Mouse (Mus musculus): Measurements from ENCODE around the gene Gm20388.

Gm20388 gene

DNA sequence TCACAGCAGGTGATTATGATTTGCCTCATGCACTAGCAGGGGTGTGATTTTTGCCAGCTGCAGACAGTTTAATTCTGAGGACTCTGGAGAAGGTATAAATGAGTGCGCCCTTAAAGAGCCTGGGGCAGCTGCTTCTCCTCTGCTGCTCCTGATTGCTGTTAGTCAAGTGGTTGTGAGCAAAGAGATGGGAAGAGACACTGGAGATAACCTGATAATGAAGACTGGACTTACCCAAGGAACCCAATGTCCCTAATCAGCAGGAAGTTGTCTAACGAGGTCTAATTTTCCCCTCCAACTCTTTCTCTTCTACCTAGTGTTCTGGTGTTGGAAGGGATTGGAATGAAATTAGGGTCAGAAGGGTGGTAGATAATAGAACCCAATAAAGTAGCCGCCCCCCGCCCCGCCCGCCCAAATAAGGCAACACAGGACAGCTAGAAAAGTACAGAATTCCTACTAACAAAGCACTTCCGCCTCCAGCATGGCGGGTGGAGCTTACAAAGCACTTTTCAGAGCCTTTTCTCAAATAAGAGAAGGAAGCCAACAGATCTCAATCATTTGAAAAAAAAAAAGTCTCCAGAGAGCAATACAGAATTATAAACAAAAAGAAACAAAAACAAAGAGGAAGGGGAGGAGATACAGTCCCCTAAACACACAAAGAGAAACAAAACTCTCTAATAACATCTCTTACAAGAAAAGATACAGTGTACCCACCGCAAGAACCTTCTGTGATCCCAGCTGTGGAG lies 3944.3 kb downstream of the Gm20388 start:
- DNase-seq (ENCODE audit: extremely low spot score) = no peak

DNA sequence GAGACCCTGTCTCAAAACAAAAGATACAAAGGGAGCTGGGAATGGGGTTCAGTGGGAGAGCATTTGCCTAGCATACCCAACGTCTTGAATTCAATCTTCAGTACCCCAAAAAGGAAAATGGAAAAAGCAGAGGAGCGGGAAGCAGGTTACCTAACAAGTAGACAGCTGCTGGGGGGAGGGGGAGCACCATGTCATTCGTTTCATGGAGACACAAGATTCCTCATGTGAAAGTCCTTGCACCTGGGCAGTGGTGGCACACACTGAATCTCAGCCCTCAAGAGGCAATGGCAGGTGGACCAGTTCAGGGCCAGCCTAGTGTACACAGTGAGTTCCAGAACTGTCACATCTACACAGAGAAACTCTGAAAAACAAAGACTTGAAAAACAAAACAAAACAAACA lies 3946.7 kb downstream of the Gm20388 start:
- DNase-seq (ENCODE audit: extremely low spot score) = no peak

DNA sequence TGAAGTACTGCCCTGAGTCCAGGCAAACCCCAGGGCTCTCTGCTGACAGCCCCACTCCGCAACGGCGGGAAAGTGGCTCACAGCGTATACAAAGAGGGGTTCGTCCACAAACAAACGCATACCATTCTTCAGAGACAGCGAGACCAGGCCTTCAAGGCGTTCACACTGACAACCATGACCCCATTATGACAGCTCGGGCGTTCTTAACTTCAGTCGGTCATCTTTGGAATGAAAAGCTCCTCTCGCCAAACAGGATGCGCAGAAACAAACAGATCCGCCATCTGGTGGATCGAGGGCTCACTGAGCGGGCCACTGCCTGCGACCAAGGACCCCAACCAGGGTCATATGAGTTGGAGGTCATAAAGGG lies 3947.9 kb downstream of the Gm20388 start:
- DNase-seq (ENCODE audit: extremely low spot score) = peak; percentile 54

- peak; percentile 97 for DNase-seq (ENCODE audit: extremely low spot score)
Observed at GRCm38 (mm10) chr8:123858941-123859647, 3948.5 kb downstream of the Gm20388 start.

- DNase-seq (ENCODE audit: extremely low spot score) = no peak
Observed at GRCm38 (mm10) chr8:123859648-123860259, 3949.1 kb downstream of the Gm20388 start, which contains the start of gene Ccsap. Ccsap (minus strand) TSS chr8:123860209.

GRCm38 (mm10) chr8:123860386-123860785 lies 3949.7 kb downstream of the Gm20388 start:
- DNase-seq (ENCODE audit: extremely low spot score) = no peak

- no peak for DNase-seq (ENCODE audit: extremely low spot score)
Observed at GRCm38 (mm10) chr8:123865786-123866185, 3955.1 kb downstream of the Gm20388 start.

DNA sequence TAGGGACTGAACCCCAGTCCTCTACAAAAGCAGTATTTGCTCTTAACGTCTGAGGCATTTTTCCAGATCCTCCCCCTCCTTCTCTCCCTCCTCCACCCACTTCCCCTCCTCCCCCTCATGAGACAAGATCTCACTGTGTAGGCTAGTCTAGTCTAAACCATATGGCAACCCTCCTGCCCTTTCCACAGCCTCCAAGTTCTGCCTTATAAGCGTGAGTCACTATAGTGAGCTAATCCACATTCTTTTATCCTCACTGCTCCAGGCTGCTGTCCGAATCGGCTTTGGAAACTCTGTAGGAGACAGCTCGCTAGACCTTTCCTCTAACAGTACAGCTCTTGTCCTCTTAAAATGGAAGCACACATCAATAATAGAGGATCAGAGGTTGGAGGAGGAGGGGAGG lies 3956.3 kb downstream of the Gm20388 start:
- no peak for DNase-seq (ENCODE audit: extremely low spot score)

DNA sequence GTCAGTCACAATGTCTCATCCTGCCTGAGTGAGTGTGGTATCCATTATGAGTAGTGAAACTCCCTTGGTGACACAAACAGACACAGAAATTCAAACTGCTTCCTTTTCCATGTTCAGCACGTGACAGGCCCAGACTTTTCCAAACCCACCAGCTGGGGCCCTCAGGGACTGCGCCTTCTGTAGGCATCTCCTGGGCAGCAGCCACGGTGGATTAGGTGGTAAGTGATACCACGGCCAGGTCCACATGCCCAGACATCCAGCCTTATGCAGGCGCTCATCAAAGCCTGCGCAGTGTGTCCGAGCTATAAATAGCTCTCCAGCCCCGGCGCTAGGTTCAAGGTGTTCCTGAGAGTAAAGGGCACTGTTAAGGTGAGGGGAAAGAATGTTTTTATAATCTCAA lies 3961.4 kb downstream of the Gm20388 start:
- DNase-seq (ENCODE audit: extremely low spot score) = no peak

- DNase-seq (ENCODE audit: extremely low spot score) = no peak
Observed at GRCm38 (mm10) chr8:123873364-123873763, 3962.7 kb downstream of the Gm20388 start.

DNA sequence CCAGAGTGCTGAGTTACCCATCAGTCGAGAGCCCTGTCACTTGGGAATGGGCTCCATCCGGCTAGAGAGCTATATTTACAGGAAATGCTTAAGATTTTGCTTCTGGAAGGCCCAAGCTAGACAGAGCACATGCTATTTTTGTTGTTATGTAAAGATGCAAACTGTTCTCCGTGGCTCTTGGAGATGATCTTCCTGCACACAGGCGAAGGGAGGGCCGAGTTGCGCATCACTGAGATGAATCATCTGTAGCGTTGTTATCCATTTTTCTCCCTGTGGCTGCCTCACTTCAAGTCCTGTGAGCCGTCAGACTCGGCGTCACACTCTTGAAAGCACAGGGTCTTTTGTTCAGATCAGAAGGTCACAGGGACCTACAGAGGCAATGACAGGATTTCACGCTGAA lies 3963.7 kb downstream of the Gm20388 start:
- no peak for DNase-seq (ENCODE audit: extremely low spot score)

DNA sequence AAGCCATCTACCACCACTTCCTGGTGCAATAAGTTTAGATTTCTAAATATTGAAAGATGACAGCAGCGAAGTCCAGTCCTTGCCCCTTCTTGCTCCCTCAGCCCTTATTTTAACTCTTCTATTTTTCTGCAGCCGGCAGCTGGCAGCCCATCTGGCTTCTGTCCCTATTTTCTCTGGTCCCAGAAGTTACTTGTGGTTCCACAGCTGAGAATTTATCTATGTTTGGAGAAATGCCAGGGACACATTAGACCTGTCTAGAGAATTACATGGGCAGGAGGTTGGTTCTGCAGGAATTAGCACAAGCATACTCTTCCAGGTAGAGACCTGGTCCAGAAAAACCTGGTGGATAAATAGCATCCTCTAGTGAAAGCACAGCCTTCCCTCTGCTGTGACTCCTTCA lies 3967.2 kb downstream of the Gm20388 start:
- DNase-seq (ENCODE audit: extremely low spot score) = no peak

GRCm38 (mm10) chr8:123880271-123880670 lies 3969.6 kb downstream of the Gm20388 start:
- DNase-seq (ENCODE audit: extremely low spot score) = no peak

DNA sequence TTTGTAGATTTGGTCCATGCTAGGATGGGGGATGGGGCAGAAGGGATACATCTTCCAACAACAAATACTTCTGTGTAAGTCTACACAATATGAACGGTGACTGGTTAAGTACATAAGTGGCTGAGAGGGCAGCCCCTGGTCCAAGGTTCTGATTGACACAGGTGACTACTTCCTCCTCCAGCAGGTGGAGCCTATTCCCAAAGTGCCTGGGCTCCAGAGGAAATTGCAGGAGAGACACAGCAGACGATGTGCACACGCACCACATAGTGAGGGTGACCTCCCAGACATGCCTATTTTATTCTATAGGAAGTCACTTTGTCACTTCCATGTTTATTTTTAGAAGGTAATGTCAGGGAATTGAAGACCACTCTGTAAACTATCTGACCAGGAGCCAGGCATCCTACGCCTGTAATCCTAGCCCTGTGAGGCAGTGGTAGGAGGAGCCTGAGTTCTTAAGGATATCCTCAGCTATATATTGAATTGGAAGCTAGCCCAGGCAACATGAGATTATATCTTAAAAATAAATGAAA lies 3970.2 kb downstream of the Gm20388 start:
- no peak for DNase-seq (ENCODE audit: extremely low spot score)

- no peak for DNase-seq (ENCODE audit: extremely low spot score)
Observed at GRCm38 (mm10) chr8:123882412-123882811, 3971.8 kb downstream of the Gm20388 start.

DNA sequence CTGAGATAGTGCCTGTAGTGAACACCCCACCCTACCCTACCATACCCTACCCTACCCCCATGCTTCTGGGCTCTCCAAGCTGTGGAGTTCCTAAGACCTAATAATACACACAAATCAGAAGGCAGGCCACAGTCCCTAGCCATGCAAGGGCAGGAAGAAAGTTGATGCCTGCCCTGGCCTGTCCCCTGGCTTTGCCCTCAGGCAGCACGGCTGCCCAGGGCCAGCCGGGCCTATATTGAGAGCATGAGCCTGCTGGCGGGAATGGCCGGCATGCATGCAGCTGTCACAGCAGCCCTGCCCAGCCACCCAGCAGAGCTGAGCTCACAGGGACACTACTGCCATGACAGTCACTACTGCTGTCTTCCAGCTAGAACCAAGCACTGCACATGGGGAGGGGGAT lies 3972.5 kb downstream of the Gm20388 start:
- no peak for DNase-seq (ENCODE audit: extremely low spot score)

DNA sequence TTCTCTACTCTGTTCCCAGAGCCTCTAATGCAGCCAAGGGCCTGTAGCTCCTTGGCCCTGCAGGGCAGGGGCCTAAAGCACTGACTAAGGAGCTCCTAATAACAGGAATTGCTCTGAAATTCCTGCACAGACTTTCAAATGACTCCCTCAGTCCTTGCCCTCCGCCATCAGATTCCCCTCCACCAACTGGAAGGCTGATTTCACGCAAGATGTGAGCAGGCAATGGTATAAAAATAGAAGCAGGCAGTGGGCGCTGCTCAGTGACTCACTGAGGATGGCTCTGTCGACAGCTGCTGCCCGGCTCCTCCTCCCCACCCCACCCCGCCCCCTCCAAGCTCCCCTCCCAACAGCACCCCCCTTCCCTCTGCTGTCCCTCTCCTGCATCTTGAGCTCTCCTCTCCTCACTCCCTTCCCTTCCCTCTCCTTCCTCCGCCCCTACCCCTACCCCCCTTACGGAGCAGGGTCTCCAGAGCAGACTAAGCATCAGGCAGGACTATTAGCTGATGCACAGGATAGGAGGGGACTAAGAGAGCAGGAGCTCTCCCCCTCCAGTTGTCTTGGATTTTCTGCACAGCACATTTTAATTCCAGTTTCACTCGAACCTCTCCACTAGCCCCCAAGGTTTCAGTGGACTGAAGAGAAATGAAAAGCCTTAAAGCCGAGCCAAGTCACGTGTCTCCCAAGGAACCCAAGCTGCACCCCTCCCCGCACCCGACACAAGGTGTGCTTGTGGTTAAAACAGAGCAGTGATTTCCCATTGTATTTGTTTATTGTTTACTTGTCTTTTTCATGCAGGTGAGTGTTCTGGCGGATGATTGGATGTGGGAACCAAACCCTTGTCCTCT lies 3974.3 kb downstream of the Gm20388 start:
- DNase-seq (ENCODE audit: extremely low spot score) = no peak

- DNase-seq (ENCODE audit: extremely low spot score) = no peak
Observed at GRCm38 (mm10) chr8:123887163-123887562, 3976.5 kb downstream of the Gm20388 start.

GRCm38 (mm10) chr8:123887956-123888355 lies 3977.3 kb downstream of the Gm20388 start:
- DNase-seq (ENCODE audit: extremely low spot score) = no peak

- no peak for DNase-seq (ENCODE audit: extremely low spot score)
Observed at GRCm38 (mm10) chr8:123889797-123890196, 3979.2 kb downstream of the Gm20388 start.

GRCm38 (mm10) chr8:123891271-123891670 lies 3980.6 kb downstream of the Gm20388 start:
- peak; percentile 73 for DNase-seq (ENCODE audit: extremely low spot score)

All from embryo, embryonic 9.5 days (tissue).